Mouse (Mus musculus): ENCODE measurements around the gene Cntf.
"Not testable (repeated sequence)": the region's sequence is repeated elsewhere in the genome, so short reads cannot be mapped to it uniquely, and the experiment has no call there.

Cntf gene

GRCm38 (mm10) chr19:12780437-12780836 lies 15.0 kb upstream of the Cntf start:
- in situ Hi-C loops (cut with MboI; ENCODE audit: low sequenced_read_pairs), result no loop called here

- in situ Hi-C loops (cut with MboI; ENCODE audit: low sequenced_read_pairs), result no loop called here
Observed at GRCm38 (mm10) chr19:12770888-12771287, 5.5 kb upstream of the Cntf start.

- in situ Hi-C loops (cut with MboI; ENCODE audit: low sequenced_read_pairs), result loop anchor here (10.0 kb wide), 1 partner anchor 62 kb away; no protein-coding TSS in a partner anchor
Observed at GRCm38 (mm10) chr19:12762212-12763130, 3.0 kb downstream of the Cntf start.

- in situ Hi-C loops (cut with MboI; ENCODE audit: low sequenced_read_pairs), result loop anchor here (10.0 kb wide), 1 partner anchor 65 kb away; no protein-coding TSS in a partner anchor
Observed at GRCm38 (mm10) chr19:12759656-12760055, 5.8 kb downstream of the Cntf start.

- in situ Hi-C loops (cut with MboI; ENCODE audit: low sequenced_read_pairs), result no loop called here
Observed at GRCm38 (mm10) chr19:12758936-12759478, 6.4 kb downstream of the Cntf start.

- in situ Hi-C loops (cut with MboI; ENCODE audit: low sequenced_read_pairs), result no loop called here
Observed at GRCm38 (mm10) chr19:12756286-12756685, 9.1 kb downstream of the Cntf start.

- in situ Hi-C loops (cut with MboI; ENCODE audit: low sequenced_read_pairs), result no loop called here
Observed at GRCm38 (mm10) chr19:12731950-12732349, 33.5 kb downstream of the Cntf start.

- in situ Hi-C loops (cut with MboI; ENCODE audit: low sequenced_read_pairs), result no loop called here
Observed at GRCm38 (mm10) chr19:12731036-12731435, 34.4 kb downstream of the Cntf start.

- in situ Hi-C loops (cut with MboI; ENCODE audit: low sequenced_read_pairs), result no loop called here
Observed at GRCm38 (mm10) chr19:12725851-12726250, 39.6 kb downstream of the Cntf start.

- in situ Hi-C loops (cut with MboI; ENCODE audit: low sequenced_read_pairs), result no loop called here
Observed at GRCm38 (mm10) chr19:12722308-12722707, 43.1 kb downstream of the Cntf start.

- in situ Hi-C loops (cut with MboI; ENCODE audit: low sequenced_read_pairs), result not testable (repeated sequence)
Observed at GRCm38 (mm10) chr19:12721596-12721995, 43.8 kb downstream of the Cntf start.

GRCm38 (mm10) chr19:12720919-12721318 lies 44.5 kb downstream of the Cntf start:
- in situ Hi-C loops (cut with MboI; ENCODE audit: low sequenced_read_pairs), result not testable (repeated sequence)

- in situ Hi-C loops (cut with MboI; ENCODE audit: low sequenced_read_pairs), result no loop called here
Observed at GRCm38 (mm10) chr19:12720463-12720862, 45.0 kb downstream of the Cntf start.

- in situ Hi-C loops (cut with MboI; ENCODE audit: low sequenced_read_pairs), result no loop called here
Observed at GRCm38 (mm10) chr19:12719189-12719588, 46.2 kb downstream of the Cntf start.

Data from CH12F3 (cell line).